Mouse (Mus musculus) kidney, adult 2 months (tissue): ENCODE measurements around the gene Arpc2.

Experiments
- CTCF ChIP-seq: fragments of 200-500 bp; conservative IDR thresholded peaks from 2 replicates; pipeline ENCODE4 v1.5.1; 2011; ENCODE audit warnings: low read depth, mild to moderate bottlenecking, control low read depth, low read length, moderate library complexity, mixed read lengths; ENCODE audit not compliant: insufficient read depth, insufficient read length
- POLR2A ChIP-seq: fragments of 200-500 bp; IDR thresholded peaks from one replicate; pipeline ENCODE4 v1.6.1; 2011; ENCODE audit warnings: low read depth, low read length, control low read depth

DNA sequence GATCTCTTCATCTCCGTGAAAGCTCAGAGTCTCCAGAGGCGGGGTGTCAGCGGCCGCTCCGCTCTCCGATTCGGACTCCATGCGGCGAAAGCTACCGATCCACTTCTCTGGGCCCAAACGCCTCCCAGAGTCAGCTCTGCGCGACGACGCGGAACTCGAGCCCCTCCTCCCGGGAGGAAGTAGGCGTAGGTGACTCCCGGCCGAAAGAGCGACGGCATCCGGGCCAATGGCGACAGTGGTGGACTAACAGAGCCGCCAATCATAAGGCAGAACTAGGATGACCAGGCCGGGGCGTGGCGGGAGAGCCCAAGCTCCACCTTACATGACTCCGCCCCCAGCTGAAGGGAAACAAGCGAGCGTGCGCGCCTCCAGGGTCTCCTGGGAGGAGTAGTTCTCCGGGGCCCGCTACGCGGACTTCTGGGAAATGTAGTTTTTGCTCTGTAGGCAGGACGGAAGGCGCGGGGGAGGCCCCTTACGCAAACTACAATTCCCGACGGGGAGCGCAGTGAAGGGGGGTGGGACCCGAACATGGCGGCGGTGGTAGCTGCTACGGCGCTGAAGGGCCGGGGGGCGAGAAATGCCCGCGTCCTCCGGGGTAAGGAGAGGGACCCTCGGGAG is 48.8 kb downstream of the Arpc2 start, which contains the start of the genes Aamp and Pnkd:
- TF ChIP-seq POLR2A (peak; percentile 83), CTCF (0 out of 2 replicates have a peak, but pooled peaks have one; percentile 16)
